Mouse (Mus musculus): ENCODE results near the gene Kcnh4.

GRCm38 (mm10) chr11:100737105-100737733 lies 22.5 kb downstream of the Kcnh4 start:
- no peak for TF ChIP-seq ZC3H11A (IDR thresholded peaks at IDR 0.05; ENCODE audit: borderline replicate concordance, low read depth, low read length)
- no peak for TF ChIP-seq MAFK (IDR thresholded peaks at IDR 0.05; ENCODE audit: insufficient read depth, low read depth, low read length)
- TF ChIP-seq CHD2 (IDR thresholded peaks at IDR 0.05; ENCODE audit: low read depth, low read length): no peak
- no peak for TF ChIP-seq HCFC1 (IDR thresholded peaks at IDR 0.05; ENCODE audit: borderline replicate concordance, insufficient read depth, low read length)
- TF ChIP-seq ZNF384 (IDR thresholded peaks at IDR 0.05; ENCODE audit: low read depth, low read length): no peak

All from ES-E14 (cell line).